Mouse (Mus musculus): ENCODE measurements around the gene Etnk2.

- TF ChIP-seq CTCF (IDR thresholded peaks at IDR 0.05; ENCODE audit: low read depth) (no peak), EP300 (optimal IDR thresholded peaks at IDR 0.05) (no peak)
These were observed 47.6 kb upstream of the Etnk2 start for GRCm38 (mm10) chr1:133315775-133316174.

All from stomach, postnatal 0 days (tissue).